Mouse (Mus musculus): Measurements from ENCODE around the gene 4933415F23Rik.
"Not testable (repeated sequence)": the region's sequence is repeated elsewhere in the genome, so short reads cannot be mapped to it uniquely, and the experiment has no call there.

4933415F23Rik gene

GRCm38 (mm10) chr1:23102021-23102420, at the start of gene 4933415F23Rik:
Gene 4933415F23Rik (minus strand): TSS chr1:23102253.
- no peak for DNase-seq

DNA sequence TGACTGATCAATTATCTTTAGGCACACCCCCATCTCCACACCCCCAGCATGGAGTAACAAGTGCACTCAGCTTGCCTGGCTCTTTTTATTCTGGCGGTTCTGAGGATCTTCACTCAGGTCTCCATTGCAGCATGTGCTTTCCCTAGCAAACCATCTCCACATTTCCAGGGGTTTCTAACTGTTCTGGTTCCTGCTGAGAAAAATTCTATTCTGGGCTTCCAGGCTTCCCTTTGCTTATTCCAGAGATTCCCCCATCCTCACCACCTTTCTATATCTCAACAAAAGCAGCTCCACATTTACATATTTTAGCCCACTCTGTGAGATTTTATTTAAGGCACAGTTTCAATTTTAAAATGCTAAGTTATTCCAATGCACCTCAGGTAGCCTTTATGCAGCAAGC, 49.7 kb upstream of the 4933415F23Rik start:
- DNase-seq: no peak

DNA sequence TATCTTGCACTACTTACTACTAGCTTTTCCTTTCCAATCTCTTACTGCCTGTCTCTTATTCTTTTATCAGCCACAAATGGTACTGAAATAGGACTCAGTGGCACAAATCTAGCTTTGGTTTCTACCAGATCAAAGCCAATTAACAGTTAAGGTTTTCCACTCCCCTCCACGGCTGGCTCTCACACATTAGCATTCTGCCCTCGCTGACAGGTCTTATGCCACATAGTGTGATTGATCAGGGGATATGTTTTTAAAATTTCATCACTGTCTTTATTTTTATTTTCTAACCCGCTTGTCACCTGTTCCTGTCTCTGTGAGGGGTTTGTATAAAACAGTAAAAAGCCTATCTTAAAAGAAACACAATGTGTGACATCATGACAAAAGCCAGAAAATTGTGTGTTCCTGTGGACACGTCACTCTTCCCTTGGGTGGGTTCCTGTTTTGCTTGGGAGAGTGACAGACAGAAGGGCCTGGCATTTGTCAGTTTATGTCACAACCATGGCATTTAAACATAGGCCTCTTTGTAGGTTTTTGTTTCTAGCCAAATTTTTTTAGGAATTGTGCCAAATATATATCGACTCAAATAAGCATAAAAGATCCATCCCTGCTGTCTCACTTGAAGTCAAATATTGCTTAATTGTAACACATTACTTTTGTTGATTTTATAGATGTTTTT, 44.3 kb upstream of the 4933415F23Rik start:
- no peak for DNase-seq

DNA sequence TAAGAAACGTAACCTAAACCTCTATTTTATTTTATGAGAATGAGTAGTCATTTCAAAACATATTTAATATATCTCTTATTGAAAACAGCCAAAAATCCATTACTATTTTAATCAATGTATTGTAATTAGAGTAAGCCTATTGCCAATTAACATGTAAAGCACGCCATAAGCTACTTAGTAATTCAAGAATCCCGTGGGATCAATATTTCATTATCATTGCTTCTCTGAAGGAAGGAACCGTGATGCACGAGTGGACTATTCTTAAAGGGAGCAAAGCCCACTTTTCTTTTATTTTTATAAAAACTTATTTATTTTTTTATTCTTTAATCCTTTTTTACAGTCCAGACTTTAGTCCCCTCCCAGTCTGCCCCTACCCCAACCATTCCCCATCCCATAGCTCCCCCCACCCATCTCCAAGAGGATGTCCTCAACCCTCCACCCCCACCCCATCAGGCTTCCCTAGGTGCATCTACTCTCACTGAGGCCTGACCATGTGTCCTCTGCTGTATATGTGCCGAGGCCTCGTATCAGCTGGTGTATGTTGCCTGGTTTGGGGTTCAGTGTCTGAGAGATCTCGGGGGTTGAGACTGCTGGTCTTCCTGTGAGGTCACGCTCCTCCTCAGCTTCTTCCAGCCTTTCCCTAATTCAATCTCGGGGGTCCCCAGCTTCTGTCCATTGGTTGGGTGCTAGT, 39.2 kb upstream of the 4933415F23Rik start:
- no peak for DNase-seq

DNA sequence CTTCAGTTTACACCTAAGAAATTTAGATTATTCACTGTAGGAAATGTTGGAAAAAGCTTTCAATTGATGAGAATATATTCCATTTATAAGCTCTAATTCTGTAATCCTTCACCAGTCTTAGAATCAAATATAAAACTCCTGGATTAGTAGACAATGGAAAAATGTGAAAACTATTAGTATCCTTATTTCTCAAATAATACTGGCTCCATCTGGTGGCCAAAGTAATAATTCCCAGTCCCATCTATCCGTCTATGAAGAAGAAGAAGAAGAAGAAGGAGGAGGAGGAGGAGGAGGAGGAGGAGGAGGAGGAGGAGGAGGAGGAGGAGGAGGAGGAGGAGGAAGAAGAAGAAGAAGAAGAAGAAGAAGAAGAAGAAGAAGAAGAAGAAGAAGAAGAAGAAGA, 38.5 kb upstream of the 4933415F23Rik start:
- not testable (repeated sequence) for DNase-seq

DNA sequence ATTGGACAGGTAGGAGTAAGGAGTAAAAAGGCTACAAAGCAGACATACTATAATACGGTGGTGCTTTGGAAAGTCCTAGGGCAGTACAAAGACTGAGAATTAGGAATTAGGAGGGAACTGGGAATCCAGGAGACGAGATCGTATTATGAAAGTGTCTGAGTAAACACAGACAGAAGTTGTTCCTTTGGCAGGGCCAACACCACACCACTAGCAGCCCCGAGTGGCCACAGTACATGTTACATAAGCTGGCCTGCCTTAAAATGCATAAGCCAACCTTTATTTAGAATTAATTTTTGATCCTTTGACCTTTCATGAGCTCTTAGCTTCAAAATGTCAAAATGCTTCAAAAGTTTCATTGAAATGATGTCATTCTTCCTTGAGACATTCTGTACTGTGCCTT, 18.8 kb upstream of the 4933415F23Rik start:
- DNase-seq: no peak

GRCm38 (mm10) chr1:23119406-23119805, 17.4 kb upstream of the 4933415F23Rik start:
- no peak for DNase-seq

GRCm38 (mm10) chr1:23117423-23117822, 15.4 kb upstream of the 4933415F23Rik start:
- no peak for DNase-seq

DNA sequence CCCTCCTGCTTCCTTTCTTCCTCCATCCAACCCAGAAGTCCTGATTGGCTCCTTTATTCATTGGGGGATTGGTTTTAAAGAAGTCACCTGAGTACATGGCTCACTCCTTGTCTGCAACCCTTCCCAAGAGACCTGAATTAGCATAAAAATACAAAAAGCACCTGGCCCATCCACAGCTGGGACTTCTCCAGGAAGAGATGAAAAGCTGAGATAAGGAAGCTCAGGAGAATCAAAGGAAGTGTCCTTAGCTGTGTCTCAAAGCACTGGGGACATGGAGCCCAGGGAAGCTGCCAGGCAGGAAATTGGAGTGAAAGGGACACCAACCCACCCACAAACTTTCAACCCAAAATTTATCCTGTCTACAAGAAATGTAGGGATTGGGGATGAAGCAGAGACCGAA, 7.1 kb upstream of the 4933415F23Rik start:
- DNase-seq: no peak

DNA sequence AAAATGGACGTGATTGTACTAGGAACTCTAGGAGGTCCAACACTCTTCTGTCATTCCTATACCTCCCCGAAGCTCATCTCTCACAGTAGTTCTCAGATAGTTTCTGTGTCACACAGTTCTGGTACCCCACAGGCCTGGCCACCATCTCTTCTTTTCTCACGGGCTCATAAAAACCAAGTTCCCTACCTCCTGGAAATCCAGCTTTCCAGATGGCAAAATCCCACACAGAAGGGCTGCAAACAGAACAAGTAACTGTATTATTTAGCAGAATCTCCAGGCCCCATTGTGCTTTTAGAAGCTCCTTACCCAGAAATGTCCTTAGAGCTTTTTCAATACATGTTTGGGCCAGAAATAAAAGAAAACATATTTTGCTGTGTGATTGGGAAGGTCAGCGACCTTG, 828 bp upstream of the 4933415F23Rik start:
- DNase-seq: no peak

GRCm38 (mm10) chr1:23099791-23100190, 2.3 kb downstream of the 4933415F23Rik start:
- DNase-seq: no peak

DNA sequence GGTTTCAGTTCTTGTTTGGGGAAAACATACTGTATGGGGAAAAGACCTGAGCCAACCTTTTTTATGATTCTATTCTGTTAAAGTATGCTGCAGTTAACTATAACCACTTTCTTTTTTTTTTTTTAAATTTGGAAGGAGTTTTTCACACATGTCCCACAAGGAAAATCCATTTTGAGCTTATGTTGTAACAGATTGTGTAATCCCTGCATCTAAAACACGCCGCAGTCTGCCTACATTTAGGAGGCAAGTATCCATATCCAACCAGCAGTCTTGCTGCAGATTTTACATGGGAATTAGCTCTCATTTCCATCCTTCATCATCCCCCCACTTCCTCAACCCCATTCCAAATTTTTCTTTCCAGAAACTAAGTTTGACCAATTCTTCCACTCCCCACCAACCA, 3.6 kb downstream of the 4933415F23Rik start:
- DNase-seq: no peak

DNA sequence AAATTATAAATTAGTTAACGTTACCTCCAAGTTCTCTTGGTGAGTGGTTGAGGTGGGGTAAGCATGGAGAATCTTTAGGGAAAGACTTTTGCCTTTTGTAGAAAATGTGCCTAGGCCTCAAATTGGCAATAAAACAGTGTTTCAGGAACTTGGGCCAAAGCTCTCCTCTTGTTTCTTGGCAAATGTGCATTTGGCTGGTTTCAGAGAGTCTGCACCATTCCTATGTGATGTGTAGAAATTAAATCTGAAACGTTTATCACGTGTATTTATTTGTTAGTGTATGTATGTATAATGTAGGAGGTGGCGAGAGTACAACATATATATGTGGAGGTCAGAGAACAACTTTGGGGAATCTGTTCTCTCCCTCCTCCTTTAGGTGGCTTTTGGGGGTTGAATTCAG, 4.1 kb downstream of the 4933415F23Rik start:
- DNase-seq: no peak

DNA sequence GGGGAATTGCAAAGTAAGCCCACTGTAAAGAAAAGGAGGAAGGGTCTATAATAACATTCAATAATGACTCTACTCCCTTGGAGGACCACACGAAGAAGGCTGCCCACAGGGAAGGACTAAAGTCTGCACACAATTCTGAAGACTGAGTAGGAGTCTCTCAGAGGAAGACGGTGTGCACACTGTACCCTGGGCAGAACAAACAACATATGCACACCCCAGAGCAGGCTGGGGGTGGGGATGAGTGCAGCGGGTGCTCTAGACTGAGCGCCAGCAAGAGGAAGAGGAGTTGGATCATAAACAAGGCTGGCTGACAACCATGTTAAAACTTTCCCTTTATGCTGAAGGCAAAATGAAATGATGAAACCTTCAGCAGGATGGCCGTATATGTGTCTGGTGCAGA, 34.3 kb downstream of the 4933415F23Rik start:
- no peak for DNase-seq

GRCm38 (mm10) chr1:23064717-23065475, 37.2 kb downstream of the 4933415F23Rik start:
- no peak for DNase-seq

- no peak for DNase-seq
Measured at GRCm38 (mm10) chr1:23063946-23064345, 38.1 kb downstream of the 4933415F23Rik start.

DNA sequence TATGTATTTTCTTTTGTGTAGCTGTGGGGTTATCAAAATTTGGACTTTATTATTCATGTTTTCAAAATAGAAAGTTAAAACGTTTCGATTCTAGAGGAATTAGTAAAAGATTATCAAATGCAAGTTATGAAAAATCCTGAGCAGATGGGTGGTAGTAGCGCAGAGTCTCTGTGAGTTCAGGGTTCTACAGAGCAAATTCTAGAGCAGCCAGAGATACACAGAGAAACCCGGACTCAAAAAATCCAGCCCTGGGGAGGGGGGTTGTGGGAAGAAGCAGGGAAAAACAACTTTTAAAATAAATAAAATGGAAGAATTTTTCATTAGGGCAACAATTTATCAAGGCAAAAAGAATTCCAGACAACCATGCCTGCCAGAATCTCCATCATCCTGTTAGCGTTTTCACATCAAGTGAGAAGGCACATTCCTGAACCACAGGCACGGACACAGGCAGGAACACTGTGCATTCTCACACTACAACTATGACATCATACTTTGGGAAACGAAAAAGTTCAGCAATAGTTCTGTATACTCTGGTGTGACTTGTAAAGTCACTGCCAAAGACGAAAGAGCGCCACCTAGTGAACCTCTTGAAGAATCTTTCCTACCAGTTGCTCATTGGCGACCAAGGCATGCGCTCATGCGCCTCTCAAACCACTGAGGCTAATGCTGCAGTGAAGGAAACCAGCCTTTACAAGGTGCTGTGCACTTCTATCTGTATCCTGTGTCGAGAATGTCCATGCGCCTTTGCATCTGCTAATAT, 40.3 kb downstream of the 4933415F23Rik start:
- DNase-seq: no peak

DNA sequence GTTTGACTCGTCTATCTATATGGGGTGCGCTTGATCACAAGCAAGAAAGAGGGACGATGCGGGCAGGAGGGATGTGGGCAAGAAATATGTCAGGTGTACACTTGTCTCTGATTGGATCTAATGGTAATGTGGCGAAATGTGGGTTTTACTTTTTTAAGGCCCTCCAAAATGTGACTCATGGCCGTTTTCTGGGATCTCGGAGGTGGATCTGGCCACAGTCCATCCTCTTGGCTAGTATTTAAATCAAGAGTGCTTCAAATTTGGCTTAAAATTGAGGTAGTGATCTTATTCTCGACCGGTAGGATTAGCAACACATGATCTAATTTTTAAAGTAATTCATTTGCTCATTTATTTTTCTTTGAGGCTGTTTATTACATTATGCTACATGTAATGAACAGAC, 42.0 kb downstream of the 4933415F23Rik start:
- no peak for DNase-seq

All from thymus, adult 18-20 months (tissue).